Mouse (Mus musculus): ENCODE measurements around the gene Myh6. TPM values are rescaled to one million over a fixed set of nuclear protein-coding genes. Genes with fewer than 3 reads are reported as not detected.

Gene Myh6
- polyA plus RNA-seq, 1 experiment from 2014 or later, result 0.65 TPM

GRCm38 (mm10) chr14:54913343-54913742 lies 53.4 kb downstream of the Myh6 start:
- H3K4me2 ChIP-seq (ENCODE audit: low read length), result peak overlapping the region; percentile 97
- peaks cover 27% of the 10 kb centered on the region for H3K4me1 ChIP-seq (replicated peaks; ENCODE audit: control insufficient read depth, insufficient read depth, low read length)
- H3K27ac ChIP-seq (ENCODE audit: low read length), result peak overlapping the region; percentile 87
- H3K36me3 ChIP-seq (ENCODE audit: control insufficient read depth, insufficient read depth), result peaks cover 10% of the 10 kb centered on the region
- peak overlapping the region; percentile 89 for H3K4me3 ChIP-seq (replicated peaks; ENCODE audit: low read length)
- ATAC-seq, result no peak; the same call in 1 of the 2 replicates
- WGBS, result 14% methylated on average over 10 of the region's 10 CpGs
- H3K9me3 ChIP-seq (ENCODE audit: control insufficient read depth, low read length), result no peaks in the 10 kb centered on the region
- H3K27me3 ChIP-seq (replicated peaks; ENCODE audit: control insufficient read depth, insufficient read depth, low read length), result no peaks in the 10 kb centered on the region
- H3K9ac ChIP-seq (replicated peaks; ENCODE audit: low read depth, low read length), result peak overlapping the region; percentile 98

- 0% methylated on average over 28 of the region's 28 CpGs for WGBS
- Histone ChIP-seq H3K4me3 (replicated peaks; ENCODE audit: low read length) (peak within 1 kb of the TSS; percentile 89), H3K27ac (ENCODE audit: low read length) (peak within 1 kb of the TSS; percentile 87), H3K27me3 (replicated peaks; ENCODE audit: control insufficient read depth, insufficient read depth, low read length) (no peaks in the 10 kb centered on the region), H3K9ac (replicated peaks; ENCODE audit: low read depth, low read length) (peak within 1 kb of the TSS; percentile 98), H3K4me2 (ENCODE audit: low read length) (peak within 1 kb of the TSS; percentile 97), H3K9me3 (ENCODE audit: control insufficient read depth, low read length) (no peaks in the 10 kb centered on the region), H3K36me3 (ENCODE audit: control insufficient read depth, insufficient read depth) (peaks cover 14% of the 10 kb centered on the region), H3K4me1 (replicated peaks; ENCODE audit: control insufficient read depth, insufficient read depth, low read length) (peaks cover 27% of the 10 kb centered on the region)
- ATAC-seq, result peak; percentile 98
Measured at GRCm38 (mm10) chr14:54912886-54913285, 53.8 kb downstream of the Myh6 start, which contains the start of gene Slc22a17. TSS of gene Slc22a17 (minus strand) at chr14:54913132.

- no peaks in the 10 kb centered on the region for H3K27me3 ChIP-seq (replicated peaks; ENCODE audit: control insufficient read depth, insufficient read depth, low read length)
- H3K27ac ChIP-seq (ENCODE audit: low read length), result peak overlapping the region; percentile 87
- peak; percentile 64 for ATAC-seq
- H3K9me3 ChIP-seq (ENCODE audit: control insufficient read depth, low read length), result no peaks in the 10 kb centered on the region
- peak overlapping the region; percentile 89 for H3K4me3 ChIP-seq (replicated peaks; ENCODE audit: low read length)
- 2% methylated on average over 50 of the region's 69 CpGs for WGBS
- peaks cover 17% of the 10 kb centered on the region for H3K36me3 ChIP-seq (ENCODE audit: control insufficient read depth, insufficient read depth)
- peak overlapping the region; percentile 98 for H3K9ac ChIP-seq (replicated peaks; ENCODE audit: low read depth, low read length)
- peak overlapping the region; percentile 97 for H3K4me2 ChIP-seq (ENCODE audit: low read length)
- peaks cover 27% of the 10 kb centered on the region for H3K4me1 ChIP-seq (replicated peaks; ENCODE audit: control insufficient read depth, insufficient read depth, low read length)
Measured at GRCm38 (mm10) chr14:54912109-54912850, 54.4 kb downstream of the Myh6 start.

GRCm38 (mm10) chr14:54908682-54909081 lies 58.0 kb downstream of the Myh6 start:
- H3K36me3 ChIP-seq (ENCODE audit: control insufficient read depth, insufficient read depth), result peaks cover 30% of the 10 kb centered on the region
- H3K27ac ChIP-seq (ENCODE audit: low read length), result no peak overlapping the region
- H3K4me2 ChIP-seq (ENCODE audit: low read length), result no peak overlapping the region
- no peaks in the 10 kb centered on the region for H3K9me3 ChIP-seq (ENCODE audit: control insufficient read depth, low read length)
- no peak for ATAC-seq
- peaks cover 25% of the 10 kb centered on the region for H3K4me1 ChIP-seq (replicated peaks; ENCODE audit: control insufficient read depth, insufficient read depth, low read length)
- 94% methylated on average over 7 of the region's 7 CpGs for WGBS
- H3K27me3 ChIP-seq (replicated peaks; ENCODE audit: control insufficient read depth, insufficient read depth, low read length), result no peaks in the 10 kb centered on the region
- H3K9ac ChIP-seq (replicated peaks; ENCODE audit: low read depth, low read length), result 0 out of 2 replicates have a peak overlapping the region, but pooled peaks have one; percentile 9
- no peak overlapping the region for H3K4me3 ChIP-seq (replicated peaks; ENCODE audit: low read length)

- Histone ChIP-seq H3K27ac (ENCODE audit: low read length) (no peak overlapping the region), H3K9ac (replicated peaks; ENCODE audit: low read depth, low read length) (no peak overlapping the region)
- WGBS, result 97% methylated on average over 4 of the region's 4 CpGs
Measured at GRCm38 (mm10) chr14:54903641-54904040, 63.1 kb downstream of the Myh6 start.

GRCm38 (mm10) chr14:54900383-54900782 lies 66.3 kb downstream of the Myh6 start:
- 2% methylated on average over 3 of the region's 3 CpGs for WGBS
- Histone ChIP-seq H3K4me1 (replicated peaks; ENCODE audit: control insufficient read depth, insufficient read depth, low read length) (peaks cover 12% of the 10 kb centered on the region), H3K27me3 (replicated peaks; ENCODE audit: control insufficient read depth, insufficient read depth, low read length) (no peaks in the 10 kb centered on the region), H3K4me2 (ENCODE audit: low read length) (no peak overlapping the region), H3K9me3 (ENCODE audit: control insufficient read depth, low read length) (no peaks in the 10 kb centered on the region), H3K9ac (replicated peaks; ENCODE audit: low read depth, low read length) (no peak overlapping the region), H3K27ac (ENCODE audit: low read length) (no peak overlapping the region), H3K4me3 (replicated peaks; ENCODE audit: low read length) (no peak overlapping the region), H3K36me3 (ENCODE audit: control insufficient read depth, insufficient read depth) (peaks cover 27% of the 10 kb centered on the region)
- peak; percentile 70 for ATAC-seq

More at GRCm38 (mm10) chr14:54903641-54904040, 63.1 kb downstream of the Myh6 start:
- peaks cover under 1% of the 10 kb centered on the region; the same call in 1 of the 2 replicates for H3K4me1 ChIP-seq (replicated peaks; ENCODE audit: control insufficient read depth, insufficient read depth, low read length)
- H3K9me3 ChIP-seq (ENCODE audit: control insufficient read depth, low read length), result no peaks in the 10 kb centered on the region
- no peak overlapping the region for H3K4me3 ChIP-seq (replicated peaks; ENCODE audit: low read length)
- ATAC-seq, result no peak
- H3K27me3 ChIP-seq (replicated peaks; ENCODE audit: control insufficient read depth, insufficient read depth, low read length), result no peaks in the 10 kb centered on the region
- H3K4me2 ChIP-seq (ENCODE audit: low read length), result no peak overlapping the region
- H3K36me3 ChIP-seq (ENCODE audit: control insufficient read depth, insufficient read depth), result peaks cover 31% of the 10 kb centered on the region

GRCm38 (mm10) chr14:54897445-54897844 lies 69.3 kb downstream of the Myh6 start:
- no peaks in the 10 kb centered on the region for H3K27me3 ChIP-seq (replicated peaks; ENCODE audit: control insufficient read depth, insufficient read depth, low read length)
- WGBS, result 71% methylated on average over 2 of the region's 2 CpGs
- H3K4me3 ChIP-seq (replicated peaks; ENCODE audit: low read length), result no peak overlapping the region
- no peaks in the 10 kb centered on the region for H3K9me3 ChIP-seq (ENCODE audit: control insufficient read depth, low read length)
- no peak overlapping the region for H3K9ac ChIP-seq (replicated peaks; ENCODE audit: low read depth, low read length)
- peaks cover 22% of the 10 kb centered on the region for H3K36me3 ChIP-seq (ENCODE audit: control insufficient read depth, insufficient read depth)
- H3K4me1 ChIP-seq (replicated peaks; ENCODE audit: control insufficient read depth, insufficient read depth, low read length), result peaks cover 18% of the 10 kb centered on the region
- H3K4me2 ChIP-seq (ENCODE audit: low read length), result no peak overlapping the region
- no peak for ATAC-seq
- H3K27ac ChIP-seq (ENCODE audit: low read length), result no peak overlapping the region

GRCm38 (mm10) chr14:54894296-54895151 lies 72.2 kb downstream of the Myh6 start:
- peak overlapping the region; percentile 95 for H3K27ac ChIP-seq (ENCODE audit: low read length)
- peak overlapping the region; percentile 91 for H3K9ac ChIP-seq (replicated peaks; ENCODE audit: low read depth, low read length)
- H3K27me3 ChIP-seq (replicated peaks; ENCODE audit: control insufficient read depth, insufficient read depth, low read length), result no peaks in the 10 kb centered on the region
- H3K4me2 ChIP-seq (ENCODE audit: low read length), result peak overlapping the region; percentile 84
- H3K4me3 ChIP-seq (replicated peaks; ENCODE audit: low read length), result peak overlapping the region; percentile 94
- no peaks in the 10 kb centered on the region for H3K9me3 ChIP-seq (ENCODE audit: control insufficient read depth, low read length)
- peak; percentile 39 for ATAC-seq
- peaks cover 22% of the 10 kb centered on the region for H3K36me3 ChIP-seq (ENCODE audit: control insufficient read depth, insufficient read depth)
- peaks cover 18% of the 10 kb centered on the region for H3K4me1 ChIP-seq (replicated peaks; ENCODE audit: control insufficient read depth, insufficient read depth, low read length)
- 0% methylated on average over 47 of the region's 54 CpGs for WGBS

GRCm38 (mm10) chr14:54893651-54894181 lies 73.0 kb downstream of the Myh6 start:
- H3K27me3 ChIP-seq (replicated peaks; ENCODE audit: control insufficient read depth, insufficient read depth, low read length), result no peaks in the 10 kb centered on the region
- under 1% methylated on average over 38 of the region's 38 CpGs for whole genome bisulfite sequencing
- peak overlapping the region; percentile 94 for H3K4me3 ChIP-seq (replicated peaks; ENCODE audit: low read length)
- H3K9ac ChIP-seq (replicated peaks; ENCODE audit: low read depth, low read length), result peak overlapping the region; percentile 91
- H3K4me1 ChIP-seq (replicated peaks; ENCODE audit: control insufficient read depth, insufficient read depth, low read length), result peaks cover 18% of the 10 kb centered on the region
- H3K4me2 ChIP-seq (ENCODE audit: low read length), result peak overlapping the region; percentile 59
- H3K36me3 ChIP-seq (ENCODE audit: control insufficient read depth, insufficient read depth), result peaks cover 19% of the 10 kb centered on the region
- peak; percentile 99 for ATAC-seq
- peak overlapping the region; percentile 95 for H3K27ac ChIP-seq (ENCODE audit: low read length)
- H3K9me3 ChIP-seq (ENCODE audit: control insufficient read depth, low read length), result no peaks in the 10 kb centered on the region

Measured in forebrain, embryonic 16.5 days (tissue).